Mouse (Mus musculus): ENCODE measurements around the gene Dek. TPM values are rescaled to one million over a fixed set of nuclear protein-coding genes. Genes with fewer than 3 reads are reported as not detected.

The Dek gene
- total and polyA plus RNA-seq, 2 experiments from 2014 or later, result 70.0 to 118 TPM

DNA sequence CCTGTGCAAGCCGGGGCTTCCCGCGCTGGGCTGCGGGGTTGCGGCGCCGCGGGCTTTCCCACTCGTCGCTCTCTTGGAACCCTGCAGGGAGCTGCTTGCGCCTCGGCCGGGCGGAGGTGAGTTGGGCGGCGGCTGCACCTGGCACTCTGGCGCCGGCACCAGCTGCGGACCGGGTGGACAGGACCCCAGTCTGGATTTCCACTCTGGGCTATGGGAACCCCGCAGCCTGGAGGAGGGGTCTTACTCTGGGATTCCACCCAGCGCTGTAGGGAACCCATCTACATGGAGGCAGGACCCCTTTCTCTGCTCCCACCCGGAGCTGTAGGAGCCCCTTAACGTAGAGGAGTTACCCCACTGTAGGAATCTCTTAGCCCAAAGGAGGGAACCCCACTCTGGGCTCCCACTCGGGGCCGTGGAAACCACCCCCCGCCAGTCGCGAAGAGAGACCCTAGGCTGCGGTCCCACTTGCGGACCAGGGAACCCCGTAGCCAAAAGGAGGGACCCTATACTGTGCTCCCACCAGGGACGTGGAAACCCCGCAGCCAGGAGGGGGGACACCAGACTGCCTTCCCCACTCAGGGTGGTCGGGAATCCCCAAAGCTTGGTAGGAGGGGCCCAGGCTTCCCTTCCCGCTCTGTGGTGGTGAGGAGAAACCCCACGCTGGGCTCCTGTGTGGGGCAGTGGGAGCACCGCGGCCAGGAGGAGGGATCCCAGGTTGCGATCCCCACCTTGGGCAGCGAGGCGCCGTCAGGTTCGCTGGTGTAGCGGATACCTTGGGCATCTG is 62.0 kb downstream of the Dek start:
- Histone ChIP-seq H3K36me3 (ENCODE audit: insufficient read depth) (no peaks in the 10 kb centered on the region), H3K9me3 (ENCODE audit: low read length) (no peaks in the 10 kb centered on the region), H3K4me3 (ENCODE audit: low read depth, low read length) (peak overlapping the region; percentile 89), H3K9ac (peak overlapping the region; percentile 72), H3K27ac (ENCODE audit: low read depth, low read length) (peak overlapping the region; percentile 70), H3K4me2 (ENCODE audit: low read depth) (peak overlapping the region; percentile 96), H3K27me3 (ENCODE audit: insufficient read depth, low read length) (no peaks in the 10 kb centered on the region), H3K4me1 (ENCODE audit: insufficient read depth) (peaks cover 10% of the 10 kb centered on the region; the same call in 1 of the 2 replicates)
- TF ChIP-seq CTCF (IDR thresholded peaks at IDR 0.05; ENCODE audit: low read depth), result no peak
- DNase-seq (no peak), ATAC-seq (peak; percentile 35)
- WGBS, result under 1% methylated on average over 45 of the region's 45 CpGs

DNA sequence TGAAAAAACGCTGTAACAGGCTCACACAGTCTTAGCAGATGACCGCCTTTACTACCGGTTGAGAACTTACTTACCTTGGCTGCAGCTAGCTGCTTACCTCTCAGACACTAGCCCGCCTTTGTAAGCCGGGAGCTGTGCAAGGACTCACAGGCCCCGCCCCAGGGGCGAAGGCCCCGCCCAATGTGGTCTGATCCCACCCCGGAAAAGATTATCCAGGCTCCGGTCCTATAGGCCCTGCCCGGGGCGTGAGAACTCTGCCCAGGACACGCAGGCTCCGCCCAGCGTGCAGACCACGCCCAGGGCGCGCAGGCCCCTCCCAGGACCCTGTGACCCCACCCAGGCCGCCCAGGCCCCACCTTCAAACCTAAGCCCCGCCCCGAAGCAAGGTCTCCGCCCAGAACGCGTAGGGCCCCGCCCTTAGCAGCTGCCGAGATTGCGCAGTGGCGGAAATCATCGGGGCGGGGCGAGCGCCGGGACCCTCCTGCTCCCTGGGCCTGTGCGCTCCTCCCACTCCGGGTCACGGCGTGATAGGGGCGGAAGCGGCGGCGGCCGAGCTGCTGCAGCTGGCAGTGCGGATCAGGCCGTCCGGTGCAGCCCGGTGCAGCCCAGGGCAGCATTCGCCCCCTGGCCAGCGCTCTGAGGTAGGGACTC is 62.8 kb downstream of the Dek start, which contains the start of gene Kdm1b:
TSS of gene Kdm1b (plus strand) at position 470 of the 651 bp plus-strand sequence.
- peak within 1 kb of the TSS; percentile 89 for H3K4me3 ChIP-seq (ENCODE audit: low read depth, low read length)
- no peaks in the 10 kb centered on the region for H3K36me3 ChIP-seq (ENCODE audit: insufficient read depth)
- peak within 1 kb of the TSS; percentile 70 for H3K27ac ChIP-seq (ENCODE audit: low read depth, low read length)
- peak within 1 kb of the TSS; percentile 96 for H3K4me2 ChIP-seq (ENCODE audit: low read depth)
- peaks cover 10% of the 10 kb centered on the region; the same call in 1 of the 2 replicates for H3K4me1 ChIP-seq (ENCODE audit: insufficient read depth)
- no peaks in the 10 kb centered on the region for H3K27me3 ChIP-seq (ENCODE audit: insufficient read depth, low read length)
- WGBS, result 3% methylated on average over 48 of the region's 48 CpGs
- ATAC-seq (peak; percentile 94), DNase-seq (peak; percentile 95)
- H3K9me3 ChIP-seq (ENCODE audit: low read length), result no peaks in the 10 kb centered on the region
- TF ChIP-seq CTCF (IDR thresholded peaks at IDR 0.05; ENCODE audit: low read depth), result no peak
- peak within 1 kb of the TSS; percentile 72 for H3K9ac ChIP-seq

DNA sequence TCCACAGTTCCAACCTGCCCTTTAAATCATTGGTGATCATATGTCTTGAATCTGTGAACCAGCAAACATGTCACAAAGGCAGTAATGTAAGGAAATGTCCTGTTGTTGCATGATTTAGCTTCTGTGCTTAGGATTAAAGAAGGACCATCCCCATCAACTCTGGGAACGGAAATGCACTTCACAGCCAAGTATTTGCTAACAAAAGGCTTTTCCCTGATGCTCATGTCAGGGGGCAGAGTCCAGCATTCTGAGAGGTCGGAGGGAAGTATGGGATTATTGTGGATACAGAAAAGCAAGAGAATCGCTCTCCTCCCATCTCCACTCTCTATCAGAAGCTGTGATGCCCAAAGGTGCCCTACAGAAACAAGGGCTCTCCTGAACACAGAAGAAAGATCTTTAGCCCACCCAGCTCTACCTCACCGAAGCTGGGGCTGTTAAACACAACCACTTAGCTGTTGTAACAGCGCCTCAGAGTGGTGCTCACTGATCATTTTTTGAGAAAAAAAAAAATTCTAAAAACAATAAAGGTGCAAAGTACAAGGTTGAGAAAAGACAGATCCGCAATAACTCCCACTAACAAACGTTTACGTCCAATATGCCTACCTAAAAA is 63.9 kb downstream of the Dek start:
- no peak overlapping the region for H3K9ac ChIP-seq
- ATAC-seq (no peak), DNase-seq (peak; percentile 45)
- no peaks in the 10 kb centered on the region for H3K9me3 ChIP-seq (ENCODE audit: low read length)
- 40% methylated on average over 8 of the region's 8 CpGs for WGBS
- H3K27ac ChIP-seq (ENCODE audit: low read depth, low read length), result no peak overlapping the region
- peak; percentile 49 for TF ChIP-seq CTCF (IDR thresholded peaks at IDR 0.05; ENCODE audit: low read depth)
- H3K4me3 ChIP-seq (ENCODE audit: low read depth, low read length), result peak overlapping the region; percentile 89; the same call in 1 of the 2 replicates
- no peaks in the 10 kb centered on the region for H3K36me3 ChIP-seq (ENCODE audit: insufficient read depth)
- no peaks in the 10 kb centered on the region for H3K27me3 ChIP-seq (ENCODE audit: insufficient read depth, low read length)
- H3K4me2 ChIP-seq (ENCODE audit: low read depth), result peak overlapping the region; percentile 96
- peaks cover 10% of the 10 kb centered on the region; the same call in 1 of the 2 replicates for H3K4me1 ChIP-seq (ENCODE audit: insufficient read depth)

DNA sequence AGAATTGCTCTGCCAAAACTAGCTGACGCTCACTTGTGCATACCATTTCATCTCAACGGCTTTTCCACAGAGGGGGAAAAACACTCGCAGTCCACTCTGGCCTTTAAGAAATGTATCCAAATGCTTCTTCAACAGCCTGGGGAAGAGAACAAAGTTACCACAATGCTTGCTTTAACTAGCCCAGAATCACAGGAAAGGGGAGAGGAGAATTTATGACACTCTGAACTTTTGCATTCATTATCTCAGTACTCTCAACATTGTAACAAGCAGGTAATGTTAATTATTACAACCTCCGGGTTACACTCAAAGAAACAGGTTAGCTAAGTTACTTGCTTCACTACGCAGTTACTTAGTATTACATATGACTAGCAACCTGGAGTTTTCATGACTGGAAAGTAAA is 65.9 kb downstream of the Dek start:
- DNase-seq (no peak), ATAC-seq (no peak)
- H3K27ac ChIP-seq (ENCODE audit: low read depth, low read length), result no peak overlapping the region
- no peak overlapping the region for H3K4me3 ChIP-seq (ENCODE audit: low read depth, low read length)
- H3K27me3 ChIP-seq (ENCODE audit: insufficient read depth, low read length), result no peaks in the 10 kb centered on the region
- no peaks in the 10 kb centered on the region for H3K9me3 ChIP-seq (ENCODE audit: low read length)
- no peak overlapping the region for H3K4me2 ChIP-seq (ENCODE audit: low read depth)
- no peak overlapping the region for H3K9ac ChIP-seq
- no peak for TF ChIP-seq CTCF (IDR thresholded peaks at IDR 0.05; ENCODE audit: low read depth)
- 87% methylated on average over 5 of the region's 5 CpGs for WGBS
- H3K36me3 ChIP-seq (ENCODE audit: insufficient read depth), result no peaks in the 10 kb centered on the region
- peaks cover 10% of the 10 kb centered on the region; the same call in 1 of the 2 replicates for H3K4me1 ChIP-seq (ENCODE audit: insufficient read depth)

DNA sequence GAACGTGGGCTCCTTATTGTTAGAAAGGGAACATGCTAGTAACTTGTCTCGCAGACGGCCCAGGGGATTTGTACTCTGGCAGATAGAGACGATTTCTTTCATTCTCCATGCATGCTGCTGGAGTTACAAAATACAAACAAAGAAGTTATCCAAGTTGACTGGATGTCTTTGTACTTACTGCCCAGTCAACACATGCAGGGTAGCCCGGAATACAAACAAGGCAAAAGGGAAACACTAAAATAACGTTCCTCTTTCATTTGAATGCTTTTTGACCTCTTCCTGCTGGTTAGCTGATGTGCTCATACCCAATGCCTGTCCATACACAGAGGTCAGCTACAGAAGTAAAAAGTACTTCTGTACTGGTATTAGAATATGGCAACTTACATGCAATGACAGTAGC is 68.1 kb downstream of the Dek start:
- Histone ChIP-seq H3K4me1 (ENCODE audit: insufficient read depth) (no peaks in the 10 kb centered on the region), H3K9ac (no peak overlapping the region), H3K4me3 (ENCODE audit: low read depth, low read length) (no peak overlapping the region), H3K9me3 (ENCODE audit: low read length) (no peaks in the 10 kb centered on the region), H3K4me2 (ENCODE audit: low read depth) (no peak overlapping the region), H3K36me3 (ENCODE audit: insufficient read depth) (no peaks in the 10 kb centered on the region), H3K27ac (ENCODE audit: low read depth, low read length) (no peak overlapping the region), H3K27me3 (ENCODE audit: insufficient read depth, low read length) (no peaks in the 10 kb centered on the region)
- DNase-seq (no peak), ATAC-seq (no peak)
- no peak for TF ChIP-seq CTCF (IDR thresholded peaks at IDR 0.05; ENCODE audit: low read depth)
- WGBS, result 78% methylated on average over 6 of the region's 6 CpGs

Other genes starting within 250 kb of the Dek start
- gene Kif13a, start 176.3 kb downstream of the Dek start, total RNA-seq (2014; rRNA removed), result 17.8 and 19.7 TPM in 2 replicates
- 6.7 and 9.2 TPM in 2 replicates for gene Kif13a, start 176.3 kb downstream of the Dek start, polyA plus RNA-seq (2015; fragmentation: Nextera tagmentation; extraction: Ambion mirVana)
- 14.3 and 15.4 TPM in 2 replicates for gene Nhlrc1, start 91.4 kb downstream of the Dek start, total RNA-seq (2014; rRNA removed)
- gene Nhlrc1, start 91.4 kb downstream of the Dek start, polyA plus RNA-seq (2015; fragmentation: Nextera tagmentation; extraction: Ambion mirVana), result 12.5 and 17.0 TPM in 2 replicates
- gene Kdm1b, start 62.7 kb downstream of the Dek start, total RNA-seq (2014; rRNA removed), result 27.2 and 28.9 TPM in 2 replicates
- 12.5 and 13.9 TPM in 2 replicates for gene Kdm1b, start 62.7 kb downstream of the Dek start, polyA plus RNA-seq (2015; fragmentation: Nextera tagmentation; extraction: Ambion mirVana)
- 13.2 and 13.6 TPM in 2 replicates for gene Tpmt, start 61.5 kb downstream of the Dek start, total RNA-seq (2014; rRNA removed)
- gene Tpmt, start 61.5 kb downstream of the Dek start, polyA plus RNA-seq (2015; fragmentation: Nextera tagmentation; extraction: Ambion mirVana), result 8.6 and 11.1 TPM in 2 replicates
- 2.3 and 4.0 TPM in 2 replicates for gene Rnf144b, start 16.5 kb upstream of the Dek start, total RNA-seq (2014; rRNA removed)
- 1.3 and 1.5 TPM in 2 replicates for gene Rnf144b, start 16.5 kb upstream of the Dek start, polyA plus RNA-seq (2015; fragmentation: Nextera tagmentation; extraction: Ambion mirVana)